Mouse (Mus musculus) regulatory T cell (primary cell): ENCODE results near the gene Oca2.

Experiments used
- in situ Hi-C: fragments of 300-600 bp; cut with MboI, MseI; formaldehyde crosslinking; loops from one replicate; pipeline ENCODE4 v1.15.1; 2025; ENCODE audit warnings: high pct_unique_total_duplicates

Gene Oca2

DNA sequence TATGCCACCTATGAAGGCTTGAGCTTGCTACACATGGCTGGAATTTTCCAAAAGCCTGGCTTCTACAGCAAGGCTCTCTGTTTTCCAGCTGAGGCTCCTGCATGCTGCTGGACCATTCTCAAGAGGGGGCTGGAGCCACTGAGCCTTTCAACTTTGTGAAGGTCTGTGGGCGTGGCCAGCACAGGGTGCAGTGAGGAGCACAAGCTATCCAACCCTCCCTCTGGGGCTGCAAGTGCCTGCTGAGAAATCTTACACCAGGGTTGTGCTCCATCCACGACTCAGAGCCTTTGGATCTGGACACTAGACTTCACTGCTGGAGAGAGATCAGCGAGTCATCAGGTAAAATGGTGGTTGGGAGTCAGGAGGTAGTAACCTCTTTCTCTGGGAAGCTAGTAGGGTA, at the start of gene Oca2:
TSS of gene Oca2 (plus strand) at position 218 of the 400 bp plus-strand sequence.
- in situ Hi-C loops = no loop called here

DNA sequence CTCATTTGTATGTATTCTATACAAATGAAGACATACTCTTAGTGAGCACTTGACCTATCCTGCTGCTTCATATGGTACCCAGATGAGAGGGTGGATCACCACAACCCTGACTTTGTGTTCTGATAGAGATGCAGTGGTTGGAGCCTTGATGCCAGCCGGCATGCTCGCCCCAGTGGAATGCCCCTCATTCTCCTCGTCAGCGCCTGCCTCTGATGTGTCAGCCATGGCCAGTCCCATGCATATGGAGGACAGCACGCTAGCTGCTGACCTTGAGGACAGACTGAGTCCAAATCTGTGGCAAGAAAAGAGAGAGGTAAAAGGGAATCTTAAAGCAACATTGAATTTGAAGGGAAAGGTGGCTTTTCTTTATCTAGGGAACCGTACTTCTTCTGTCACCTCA, 48.5 kb upstream of the Oca2 start:
- in situ Hi-C loops = no loop called here

DNA sequence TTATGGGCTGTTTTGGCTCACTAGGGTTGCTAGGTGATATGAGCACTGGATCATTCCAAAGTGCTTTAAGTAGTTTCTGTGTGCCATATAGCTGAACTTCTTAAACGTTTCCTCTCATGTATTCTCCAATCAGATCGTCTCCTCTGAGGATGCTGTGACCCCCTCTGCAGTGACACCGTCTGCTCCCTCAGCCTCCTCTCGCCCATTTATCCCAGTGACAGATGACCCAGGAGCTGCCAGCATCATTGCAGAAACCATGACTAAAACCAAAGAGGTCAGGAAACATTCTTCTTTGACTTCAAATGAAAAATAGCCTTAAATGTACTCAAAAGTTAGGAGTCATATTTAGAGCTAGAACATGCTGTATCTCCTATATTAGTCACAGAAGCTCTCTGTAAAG, 47.9 kb upstream of the Oca2 start:
- in situ Hi-C loops = no loop called here

DNA sequence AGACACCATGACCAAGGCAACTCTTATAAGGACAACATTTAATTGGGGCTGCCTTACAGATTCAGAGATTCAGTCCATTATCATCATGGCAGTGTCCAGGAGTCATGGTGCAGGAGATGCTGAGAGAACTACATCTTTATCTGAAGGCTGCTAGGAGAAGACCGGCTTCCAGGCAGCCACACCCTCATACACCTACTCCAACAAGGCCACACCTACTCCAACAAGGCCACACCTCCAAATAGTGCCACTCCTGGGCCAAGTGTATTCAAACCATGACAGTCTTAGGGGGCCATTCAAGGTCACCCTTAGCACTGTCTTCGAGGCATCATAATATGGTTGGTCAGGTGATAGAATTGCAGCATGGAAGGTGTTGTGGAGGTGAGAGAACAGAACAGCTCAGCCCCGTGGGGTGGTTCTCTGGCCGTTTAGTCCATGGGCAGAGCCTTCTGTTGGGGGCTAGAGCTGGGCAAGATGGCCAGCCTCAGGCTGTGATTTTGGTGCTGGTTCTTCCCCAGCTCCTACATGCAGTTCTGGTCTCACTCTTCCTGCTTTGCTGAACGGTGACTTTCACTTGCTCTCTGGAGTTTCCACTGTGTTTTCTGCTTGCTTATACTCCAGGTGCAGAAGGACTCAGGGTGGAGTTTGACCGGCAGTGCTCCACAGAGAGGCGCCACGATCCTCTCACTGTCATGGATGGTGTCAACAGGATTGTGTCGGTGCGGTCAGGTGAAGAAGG, 37.9 kb upstream of the Oca2 start:
- in situ Hi-C loops = no loop called here

- in situ Hi-C loops = no loop called here
Measured at GRCm38 (mm10) chr7:56202843-56203242, 36.7 kb upstream of the Oca2 start.

DNA sequence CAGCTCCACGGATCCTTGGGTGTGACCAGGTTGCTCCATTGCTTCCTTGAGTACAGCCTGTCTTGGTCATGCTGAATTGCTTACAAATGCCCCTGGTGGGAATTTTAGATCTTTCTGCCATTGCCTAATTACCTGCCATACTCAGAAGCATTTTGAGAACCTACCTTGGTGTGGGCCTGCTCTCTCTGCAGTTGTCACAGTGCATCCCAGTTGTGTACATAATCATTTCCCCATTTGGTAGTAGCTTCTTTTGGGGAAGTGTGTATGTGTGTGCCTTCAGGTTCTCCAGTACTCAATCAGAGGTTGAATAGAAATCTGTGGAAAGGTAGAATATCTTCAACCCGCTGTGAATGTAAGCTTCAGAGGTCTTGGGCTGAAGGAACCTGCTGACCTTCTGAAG, 36.3 kb upstream of the Oca2 start:
- in situ Hi-C loops = no loop called here

GRCm38 (mm10) chr7:56204877-56205276, 34.7 kb upstream of the Oca2 start:
- in situ Hi-C loops = no loop called here

DNA sequence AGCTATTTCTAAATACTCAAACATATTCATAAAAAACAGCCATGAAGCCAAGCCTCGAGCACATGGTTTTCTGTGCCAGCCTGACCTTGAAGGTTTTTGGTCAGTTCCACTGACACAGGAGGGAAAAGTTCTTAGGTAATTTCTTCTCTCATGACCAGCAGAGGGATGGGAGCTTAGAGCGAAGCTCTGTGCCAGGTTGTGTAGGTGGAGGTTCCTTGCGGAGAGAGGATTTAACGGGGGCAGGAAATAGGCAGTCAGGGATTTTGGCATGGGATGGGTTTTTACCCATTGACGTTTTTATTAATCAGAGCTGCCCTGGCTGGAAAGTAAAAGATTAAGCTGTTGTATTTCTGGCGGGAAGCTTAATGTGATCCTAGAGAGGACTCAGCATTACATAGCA, 18.7 kb upstream of the Oca2 start:
- in situ Hi-C loops = no loop called here

DNA sequence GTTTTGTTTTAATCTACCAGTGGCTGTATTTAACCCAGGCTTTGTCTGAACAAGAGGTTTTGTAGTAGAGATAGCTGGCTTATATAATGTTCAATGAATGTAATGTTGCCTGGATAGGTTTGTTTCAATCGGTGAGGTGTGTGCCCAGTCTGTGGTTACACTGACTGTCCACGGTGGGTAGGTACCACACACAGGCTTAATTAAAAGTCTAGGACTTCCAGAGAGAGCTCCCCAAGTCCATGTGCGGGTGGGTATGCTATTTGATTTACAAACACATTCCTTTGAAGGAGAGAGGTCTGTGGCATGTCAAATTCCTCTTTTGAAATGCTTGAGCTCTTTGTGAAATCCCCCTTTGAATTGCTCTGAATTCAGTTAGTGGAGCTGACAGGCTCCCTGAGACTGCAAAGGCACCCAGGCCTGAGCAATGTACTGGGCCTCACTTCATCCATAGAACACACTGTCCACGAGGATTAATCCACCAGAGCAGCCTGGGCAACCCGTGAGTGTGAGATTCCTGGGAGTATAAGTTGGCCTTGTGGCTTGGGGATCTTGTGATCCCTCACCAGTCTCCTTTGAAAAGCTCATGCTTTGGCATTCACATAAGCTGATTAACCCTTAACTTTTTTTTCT, 3.7 kb upstream of the Oca2 start:
- in situ Hi-C loops = no loop called here

GRCm38 (mm10) chr7:56236617-56237016, 2.9 kb upstream of the Oca2 start:
- in situ Hi-C loops = no loop called here

GRCm38 (mm10) chr7:56254568-56254967, 15.0 kb downstream of the Oca2 start:
- in situ Hi-C loops = no loop called here

DNA sequence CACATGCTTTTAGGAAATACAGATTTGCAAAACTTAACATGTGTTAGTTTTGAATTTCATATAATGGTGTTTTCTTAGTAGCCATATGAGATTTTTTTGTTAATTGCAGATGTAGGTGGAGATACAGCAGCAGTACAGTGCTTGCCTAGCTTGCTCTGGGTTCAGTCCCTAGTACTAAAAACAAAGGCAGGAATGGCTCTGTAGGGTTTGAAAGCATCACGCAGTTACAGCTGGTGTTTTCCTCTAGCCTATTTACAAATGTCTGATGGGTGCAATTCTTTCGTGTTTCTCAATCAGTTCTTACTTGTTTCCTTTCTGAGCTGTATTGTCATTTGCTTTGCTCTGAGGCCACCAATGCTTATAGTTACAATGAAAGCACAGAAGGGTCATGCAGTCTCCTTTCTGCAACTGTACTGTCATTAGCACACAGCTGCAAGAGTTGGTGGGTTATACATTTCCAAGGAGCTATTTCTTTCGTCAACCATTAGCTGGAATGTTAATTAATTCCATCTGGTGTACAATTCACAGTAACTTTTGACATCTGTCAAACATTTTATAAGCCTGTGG, 18.4 kb downstream of the Oca2 start:
- in situ Hi-C loops = no loop called here

DNA sequence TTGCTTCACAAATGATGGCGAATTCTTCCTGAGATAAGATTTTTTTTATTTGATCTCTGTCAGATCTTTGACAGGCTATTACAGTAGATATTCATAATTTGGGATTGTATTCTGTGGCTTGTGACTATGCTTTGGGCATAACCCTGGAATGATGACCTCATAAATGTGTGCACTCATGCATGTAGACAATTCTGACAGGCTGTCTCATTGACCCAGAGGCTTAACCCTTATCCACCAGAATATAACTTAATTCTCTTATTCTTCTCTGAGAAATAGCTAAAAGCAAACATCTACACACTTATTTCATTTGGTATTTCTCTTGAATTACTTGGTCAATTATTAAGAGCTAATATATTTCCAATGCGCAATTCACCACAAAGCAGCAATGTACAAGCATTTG, 37.9 kb downstream of the Oca2 start:
- in situ Hi-C loops = no loop called here

- in situ Hi-C loops = no loop called here
Measured at GRCm38 (mm10) chr7:56291468-56292115, 52.0 kb downstream of the Oca2 start.

DNA sequence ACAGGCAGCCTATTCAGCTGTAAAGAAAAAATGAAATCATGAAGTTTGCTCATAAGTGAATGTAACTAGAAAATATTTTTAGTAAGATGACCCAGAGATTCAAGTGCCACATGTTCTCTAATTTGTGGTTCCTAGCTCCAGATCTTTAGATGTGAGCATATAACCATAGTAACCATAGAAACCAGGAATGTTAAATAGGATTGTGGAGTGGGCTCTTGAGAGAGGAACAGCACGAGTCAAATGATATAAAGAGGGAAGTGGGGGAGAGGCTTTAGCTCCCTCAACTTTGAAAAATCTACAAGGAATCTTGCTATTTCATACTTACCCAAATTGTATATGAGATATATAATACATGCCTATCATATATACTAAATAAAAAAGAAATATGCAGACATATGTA, 64.8 kb downstream of the Oca2 start:
- in situ Hi-C loops = no loop called here

- in situ Hi-C loops = no loop called here
Measured at GRCm38 (mm10) chr7:56314358-56314757, 74.8 kb downstream of the Oca2 start.

DNA sequence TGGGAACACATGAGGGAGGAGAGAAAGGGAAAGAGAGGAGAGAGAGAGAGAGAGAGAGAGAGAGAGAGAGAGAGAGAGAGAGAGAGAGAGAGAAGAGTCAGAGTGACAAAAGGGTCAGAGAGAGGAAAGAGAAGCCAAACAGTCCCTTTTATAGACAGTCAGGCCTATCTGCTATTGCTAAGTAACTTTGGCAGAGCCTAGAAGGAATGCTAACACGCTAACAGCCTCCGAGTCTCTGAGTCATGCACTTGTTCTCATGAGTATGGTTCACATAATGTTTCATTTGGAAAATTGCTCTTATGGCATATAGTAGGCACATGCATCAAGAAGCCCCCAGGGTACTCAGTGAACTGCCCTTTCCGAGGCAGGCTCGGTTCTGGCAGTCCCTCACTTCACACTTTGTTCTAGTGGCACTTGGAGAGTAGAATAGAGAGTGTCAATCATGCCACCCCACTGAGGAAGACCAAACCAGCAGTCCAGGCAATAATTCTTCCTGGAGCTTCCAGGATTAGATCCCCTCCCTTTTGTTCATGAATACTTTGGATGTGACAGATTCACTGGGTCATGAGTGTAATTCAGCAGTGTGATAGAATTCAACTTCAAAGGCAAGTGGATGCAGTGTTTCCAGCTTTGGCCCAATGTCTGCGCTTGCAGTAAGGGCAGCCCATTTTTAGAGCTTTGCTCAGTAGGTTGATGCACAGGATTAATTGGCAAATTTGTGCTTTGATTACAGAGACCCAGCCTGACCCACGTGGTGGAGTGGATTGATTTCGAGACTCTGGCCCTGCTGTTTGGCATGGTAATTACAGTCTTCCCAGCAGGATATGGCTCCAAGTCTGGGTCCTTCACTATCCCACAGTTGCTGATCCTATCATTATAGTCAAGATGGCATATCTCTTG, 76.3 kb downstream of the Oca2 start:
- in situ Hi-C loops = no loop called here

DNA sequence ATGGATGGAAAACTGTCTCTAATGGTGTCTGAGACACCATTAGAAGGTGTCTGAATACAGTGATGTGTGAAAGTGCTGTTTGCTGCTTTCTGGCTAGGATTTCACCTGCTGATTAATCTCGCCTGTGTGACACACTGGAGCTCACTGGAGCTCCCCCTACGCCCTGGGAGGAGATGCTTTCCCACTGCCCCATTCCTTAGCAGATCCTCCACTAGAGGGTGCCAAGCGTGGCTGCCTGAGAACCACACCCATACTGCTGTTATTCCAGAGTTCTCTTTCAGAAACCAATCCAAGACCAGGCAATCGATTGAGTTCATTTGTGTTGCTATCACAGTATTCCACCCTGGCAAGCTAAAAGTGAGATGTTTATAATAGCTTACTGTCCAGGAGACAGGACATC, 88.2 kb downstream of the Oca2 start:
- in situ Hi-C loops = no loop called here

DNA sequence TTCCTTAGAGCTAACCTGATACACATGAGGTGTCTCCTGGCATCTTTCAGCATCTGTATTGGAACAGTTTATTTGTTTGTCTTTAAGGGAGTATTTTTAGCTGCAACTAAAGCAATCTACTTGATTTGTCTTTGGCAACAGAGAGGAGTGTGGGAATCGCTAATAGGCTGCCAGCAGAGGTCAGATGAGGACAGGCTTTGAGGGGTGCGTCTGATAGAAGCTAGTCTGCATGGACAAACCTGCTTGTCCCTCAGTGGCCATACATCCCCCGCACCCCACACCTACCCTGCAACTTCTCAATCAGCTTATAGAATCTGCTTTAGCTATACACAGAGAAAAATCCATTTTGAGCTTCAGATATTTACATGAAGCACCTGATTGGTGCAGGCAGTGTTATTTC, 109.0 kb downstream of the Oca2 start:
- in situ Hi-C loops = no loop called here

- in situ Hi-C loops = no loop called here
Measured at GRCm38 (mm10) chr7:56356658-56357342, 117.2 kb downstream of the Oca2 start.
